Mouse (Mus musculus) kidney, postnatal 10 days (tissue): ENCODE data around the gene Ccdc162.

Experiments
- DNase-seq: peaks from one replicate; pipeline ENCODE4 v3.0.0; 2021; ENCODE audit warnings: mixed read lengths

Gene Ccdc162

DNA sequence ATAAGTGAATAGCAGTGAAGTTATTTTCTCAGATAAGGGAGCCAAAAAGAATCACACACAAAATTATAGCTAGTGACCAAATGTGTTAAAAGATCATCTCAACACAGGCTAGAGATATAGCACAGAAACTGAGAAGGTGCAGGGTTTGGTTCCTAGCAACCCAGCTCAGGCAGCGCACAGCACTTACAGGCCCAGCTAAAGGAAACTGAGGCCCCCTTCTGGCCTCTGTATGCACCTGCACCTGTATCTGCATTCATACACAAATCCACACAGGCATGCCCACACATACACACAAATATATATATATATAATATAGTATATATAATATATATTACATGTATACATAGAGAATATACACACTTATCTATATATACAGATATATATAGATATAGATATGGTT lies 84.4 kb downstream of the Ccdc162 start:
- no peak for DNase-seq

DNA sequence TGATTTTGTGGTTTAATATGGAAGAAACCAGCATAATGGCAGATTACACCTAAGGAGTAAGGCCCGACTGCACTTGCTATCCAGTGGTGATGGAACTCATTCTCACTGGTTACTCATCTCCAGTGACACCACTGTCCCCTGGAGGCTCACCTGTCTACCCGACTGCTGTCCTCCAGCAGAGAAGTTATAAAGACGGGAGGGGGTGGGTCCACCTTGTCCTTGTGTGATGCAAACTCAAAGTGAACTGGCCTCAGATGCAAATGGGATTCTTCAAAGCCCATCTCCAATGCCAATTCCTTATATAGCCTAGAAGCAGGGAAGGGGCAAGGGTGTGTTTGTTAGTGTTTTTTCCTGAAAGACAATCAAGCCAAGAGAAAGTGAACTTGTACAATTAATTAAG lies 89.4 kb downstream of the Ccdc162 start:
- no peak for DNase-seq

DNA sequence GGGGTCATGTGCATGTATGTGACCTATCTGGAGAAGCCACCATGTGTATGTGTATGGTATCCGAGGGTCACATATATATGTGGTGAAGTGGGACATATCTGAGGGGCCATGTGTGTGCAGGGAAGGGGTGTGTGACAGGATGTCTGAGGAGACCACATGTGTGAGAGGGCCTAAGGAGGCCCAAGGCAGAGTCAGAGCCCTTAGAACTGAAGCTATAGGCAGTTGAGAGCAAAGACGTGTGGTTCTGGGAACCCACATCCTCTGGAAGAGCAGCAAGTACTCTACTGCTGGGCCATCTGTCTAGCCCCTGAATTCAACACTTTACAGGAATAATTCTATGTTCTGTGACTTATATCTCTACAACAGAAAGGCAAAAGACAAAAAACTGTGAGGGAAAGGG lies 96.4 kb downstream of the Ccdc162 start:
- DNase-seq = no peak

DNA sequence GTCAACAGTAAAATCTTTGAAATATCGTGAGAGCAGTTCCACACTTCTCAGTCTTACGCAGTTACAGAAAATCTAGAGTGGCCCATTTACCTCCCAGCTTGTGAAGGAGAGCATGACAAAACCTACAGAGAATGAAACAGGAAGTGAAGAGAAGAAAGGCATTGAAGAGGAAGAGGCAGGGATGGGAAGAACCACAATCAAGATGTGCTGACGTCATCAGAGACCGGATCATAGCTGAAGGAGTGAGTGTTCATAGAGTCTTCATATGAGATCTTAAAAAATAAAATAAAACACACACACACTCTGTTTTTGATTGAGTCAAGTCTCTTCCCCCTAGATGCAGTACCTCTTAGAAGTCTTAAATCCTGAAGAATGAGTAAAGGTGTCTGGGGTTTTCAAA lies 100.9 kb downstream of the Ccdc162 start:
- DNase-seq = no peak

DNA sequence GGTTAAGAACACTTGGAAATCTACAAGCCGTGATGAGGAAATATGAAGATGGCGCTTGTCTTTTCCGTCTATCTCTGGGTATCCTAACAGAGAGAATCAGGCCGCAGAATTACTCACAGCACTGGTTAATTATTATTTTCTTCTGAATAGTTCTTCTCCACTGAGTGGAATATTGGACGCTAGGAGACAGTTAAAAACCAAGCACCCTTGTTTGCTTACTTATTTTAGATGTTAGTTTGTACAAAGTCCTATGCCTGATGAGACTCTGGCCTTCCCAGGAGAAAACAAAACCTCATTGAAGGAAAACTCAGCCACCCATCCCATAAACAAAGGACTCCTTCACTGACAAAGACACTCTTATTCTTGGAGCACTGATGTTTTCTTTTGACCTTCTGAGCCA lies 104.5 kb downstream of the Ccdc162 start:
- no peak for DNase-seq

DNA sequence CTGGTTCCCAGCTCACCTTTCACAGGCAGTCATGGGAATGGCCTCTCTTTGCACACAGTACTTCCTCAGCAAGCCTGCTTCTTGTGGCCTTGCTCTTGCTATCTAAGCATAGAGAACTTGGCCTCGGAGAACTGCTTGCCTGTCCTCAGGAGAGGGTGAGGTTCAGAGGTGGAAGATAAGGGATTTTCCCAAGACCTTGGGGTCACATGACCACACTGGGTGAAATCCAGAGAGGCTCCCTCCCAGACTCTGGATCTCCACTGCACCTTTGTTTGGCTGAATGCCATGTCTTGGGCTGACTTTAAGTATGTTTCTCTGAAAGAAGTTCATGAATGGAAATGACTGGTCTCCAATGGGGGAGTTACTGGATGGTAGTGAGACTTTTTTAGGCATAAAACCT lies 107.0 kb downstream of the Ccdc162 start:
- peak; percentile 45 for DNase-seq

DNA sequence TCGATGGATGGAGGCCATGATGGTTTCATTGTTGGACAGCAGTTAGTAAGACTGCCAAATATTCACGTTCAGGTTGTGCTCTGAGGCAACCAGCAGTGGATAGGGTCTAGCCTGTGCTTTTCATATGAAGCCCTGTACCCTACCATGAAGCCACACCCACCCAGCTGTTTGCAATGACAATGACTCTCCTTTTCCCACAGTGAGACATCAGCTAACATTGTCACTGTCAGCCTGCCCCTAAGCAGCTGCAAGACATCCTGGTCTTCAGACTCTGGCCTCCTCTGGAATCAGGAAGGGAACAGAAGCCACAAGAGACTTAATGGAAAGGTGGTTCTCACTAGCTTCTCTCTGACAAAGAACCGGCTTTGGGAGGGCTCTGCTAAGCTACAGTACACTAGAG lies 107.9 kb downstream of the Ccdc162 start:
- no peak for DNase-seq

DNA sequence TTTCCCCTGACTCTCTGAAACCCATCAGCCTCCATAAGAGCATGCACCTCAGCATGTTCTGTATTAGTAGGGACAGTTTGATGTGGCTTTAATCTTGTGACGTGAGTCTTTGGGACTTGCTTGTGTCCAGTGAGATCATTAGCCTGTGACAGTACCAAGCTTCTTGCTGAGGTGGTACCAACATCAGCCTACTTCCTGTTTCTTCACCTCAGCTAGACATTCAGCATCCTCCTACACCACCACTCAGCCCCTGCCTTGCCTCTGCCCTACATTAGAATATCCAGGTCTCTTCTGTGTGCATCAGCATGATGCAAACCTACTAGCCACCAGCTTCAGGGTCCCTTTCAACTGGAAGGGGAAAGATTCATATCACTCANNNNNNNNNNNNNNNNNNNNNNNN lies 113.8 kb downstream of the Ccdc162 start:
- DNase-seq = no peak

DNA sequence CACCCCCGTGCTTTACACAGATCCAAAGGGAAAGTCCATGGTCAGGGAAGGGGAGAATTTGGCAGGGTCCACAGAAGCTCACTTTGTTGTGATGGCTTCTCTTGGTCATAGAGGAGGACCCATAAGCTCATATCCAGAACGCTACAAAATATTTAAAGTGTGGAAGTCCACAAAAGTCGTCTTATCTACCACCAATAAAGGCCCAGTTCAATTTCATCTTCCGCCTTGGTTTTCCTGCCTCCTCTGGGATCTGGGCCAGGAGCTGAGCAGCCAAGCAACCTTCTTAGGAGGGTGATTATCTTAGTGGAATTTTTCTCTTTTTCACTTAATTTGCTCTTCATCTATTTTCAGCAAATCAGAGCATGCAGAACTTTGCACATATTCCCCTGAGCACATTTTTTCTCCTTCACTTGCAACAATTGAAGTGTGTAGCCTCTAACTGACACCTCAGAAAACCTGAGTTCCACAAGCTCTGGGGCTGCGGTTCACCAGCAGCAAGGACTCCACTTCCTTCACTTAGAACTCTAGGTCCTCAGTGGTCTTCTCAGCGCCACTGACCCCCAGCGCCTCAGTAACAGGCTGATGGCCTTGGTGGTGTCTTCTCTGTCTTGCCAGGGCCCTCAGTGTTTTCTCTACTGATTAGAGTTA lies 114.4 kb downstream of the Ccdc162 start:
- no peak for DNase-seq

DNA sequence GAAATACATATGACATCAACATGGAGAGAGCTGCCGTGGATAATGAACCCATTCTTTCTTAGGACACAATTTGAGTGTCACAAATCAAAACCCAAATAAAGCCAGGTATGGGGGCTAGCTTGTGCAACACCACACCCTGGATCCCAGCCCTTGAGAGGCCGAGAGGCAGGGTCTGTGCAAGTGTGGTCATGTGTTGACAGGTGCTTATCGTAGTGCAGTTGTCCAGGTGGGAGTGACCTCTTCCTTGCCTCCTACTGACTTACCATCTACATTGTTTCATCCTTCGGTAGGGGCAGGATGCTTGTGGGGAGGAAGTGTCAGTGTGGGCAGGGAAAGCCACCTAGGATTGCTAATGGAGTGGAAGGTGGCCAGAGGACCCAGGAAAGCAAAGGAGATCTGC lies 115.1 kb downstream of the Ccdc162 start:
- DNase-seq = no peak

DNA sequence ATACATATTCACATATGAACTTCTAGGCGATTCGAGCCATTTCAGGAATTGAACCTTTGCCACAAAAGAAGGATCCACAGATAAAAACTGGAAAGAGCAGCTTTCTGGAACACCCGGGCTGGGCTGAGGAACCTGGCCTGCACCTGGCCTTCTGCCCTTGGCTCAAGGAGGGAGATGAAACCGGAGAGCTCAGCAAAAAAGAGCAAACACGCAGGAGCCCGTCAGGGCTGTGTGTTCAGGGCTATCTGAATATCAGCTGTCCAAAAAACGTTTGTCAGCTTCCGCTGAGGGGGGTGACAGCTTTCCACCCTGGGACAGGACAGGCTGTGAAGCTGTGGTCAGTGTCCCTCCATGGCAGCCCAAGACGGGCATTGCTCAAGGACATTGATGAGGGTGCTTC lies 117.4 kb downstream of the Ccdc162 start:
- no peak for DNase-seq

DNA sequence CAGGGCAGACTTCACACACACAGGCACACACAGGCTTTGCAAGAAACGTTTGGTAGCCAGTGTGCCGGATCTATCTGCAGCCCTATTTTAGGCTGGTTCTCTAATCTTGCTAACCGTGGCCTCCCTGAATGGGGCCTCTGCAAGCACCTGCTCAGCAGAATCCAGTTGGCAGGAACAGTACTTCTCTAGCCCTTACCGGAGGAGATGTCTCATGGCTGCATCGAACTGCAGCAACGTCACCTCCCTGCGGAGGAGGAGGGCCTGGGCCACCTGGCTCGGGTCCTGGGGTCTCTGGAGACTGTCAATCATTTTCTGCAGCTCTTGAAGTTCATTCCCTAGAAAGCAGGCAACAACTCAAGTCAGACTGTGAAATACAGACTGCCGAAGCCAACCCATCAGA lies 118.2 kb downstream of the Ccdc162 start:
- DNase-seq = no peak

DNA sequence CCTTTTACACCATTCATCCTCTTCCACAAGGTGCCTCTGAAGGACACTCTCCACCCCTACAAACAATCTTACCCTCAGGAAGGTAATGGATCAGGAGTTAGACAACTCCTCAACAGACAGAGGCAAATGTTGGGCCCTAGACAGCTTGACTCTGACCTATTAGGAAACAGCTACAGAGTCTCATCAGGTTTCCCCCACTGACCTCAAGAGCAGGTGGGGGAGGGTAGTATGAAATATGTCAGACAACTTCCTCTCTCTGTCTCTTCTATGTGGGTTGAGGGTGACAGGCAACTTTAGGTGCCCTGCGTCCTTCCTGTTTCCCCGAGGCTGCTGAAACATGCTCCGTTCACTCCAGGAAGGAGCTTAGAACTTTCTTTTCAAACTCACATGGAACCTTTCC lies 120.9 kb downstream of the Ccdc162 start:
- DNase-seq = no peak

DNA sequence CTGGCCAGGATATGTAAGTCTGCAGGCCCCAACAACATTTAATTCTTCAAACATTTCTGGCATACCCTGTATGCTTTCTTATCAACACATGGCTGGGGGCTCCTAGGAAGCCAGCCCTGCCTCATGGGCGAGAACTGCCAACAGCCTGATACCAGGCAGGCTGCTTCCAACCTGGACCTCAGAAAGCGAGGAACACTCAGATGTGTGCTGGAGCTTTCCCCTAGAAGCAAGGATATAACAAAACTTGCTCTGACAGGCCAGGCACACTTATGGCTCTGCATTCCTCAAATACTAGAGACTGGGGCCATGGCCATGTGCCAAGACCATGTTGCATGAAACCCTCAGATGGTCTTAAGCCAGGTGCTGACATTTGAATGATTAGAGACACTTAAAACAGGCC lies 121.5 kb downstream of the Ccdc162 start:
- peak; percentile 75 for DNase-seq

DNA sequence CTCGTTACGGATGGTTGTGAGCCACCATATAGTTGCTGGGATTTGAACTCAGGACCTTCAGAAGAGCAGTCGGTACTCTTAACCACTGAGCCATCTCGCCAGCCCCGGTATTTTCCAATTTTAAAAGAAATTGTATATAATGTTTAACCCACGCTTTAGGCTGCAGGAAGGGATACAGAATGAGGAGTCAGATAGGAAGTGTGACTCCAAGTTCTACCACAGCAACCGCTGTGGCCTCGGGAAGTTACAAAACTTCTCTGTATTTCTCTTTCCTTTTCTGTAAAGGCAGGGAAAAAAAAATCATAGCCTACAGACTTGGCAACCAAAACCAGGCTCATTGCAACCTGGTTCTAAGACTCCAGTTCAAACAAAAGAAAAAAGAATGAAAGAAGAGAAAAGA lies 122.0 kb downstream of the Ccdc162 start:
- DNase-seq = no peak

DNA sequence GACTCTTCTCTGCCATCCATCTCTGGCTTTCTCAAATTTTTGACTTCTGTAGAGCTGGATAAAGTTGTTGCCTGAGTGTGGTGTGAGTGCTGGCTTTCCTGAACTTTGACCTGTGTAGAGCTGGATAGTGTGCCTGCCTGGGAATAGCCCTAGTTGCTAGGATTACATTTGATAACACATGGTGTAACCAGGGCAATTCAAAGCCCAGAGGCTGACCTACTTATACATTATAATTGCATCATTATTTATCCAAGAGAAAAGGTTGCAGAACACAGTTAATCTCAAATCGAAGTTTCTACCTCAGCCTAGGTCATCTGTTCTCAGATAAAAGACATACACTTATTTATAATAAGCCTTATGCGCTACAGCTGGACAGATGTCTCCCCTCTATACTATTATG lies 127.8 kb downstream of the Ccdc162 start:
- no peak for DNase-seq

DNA sequence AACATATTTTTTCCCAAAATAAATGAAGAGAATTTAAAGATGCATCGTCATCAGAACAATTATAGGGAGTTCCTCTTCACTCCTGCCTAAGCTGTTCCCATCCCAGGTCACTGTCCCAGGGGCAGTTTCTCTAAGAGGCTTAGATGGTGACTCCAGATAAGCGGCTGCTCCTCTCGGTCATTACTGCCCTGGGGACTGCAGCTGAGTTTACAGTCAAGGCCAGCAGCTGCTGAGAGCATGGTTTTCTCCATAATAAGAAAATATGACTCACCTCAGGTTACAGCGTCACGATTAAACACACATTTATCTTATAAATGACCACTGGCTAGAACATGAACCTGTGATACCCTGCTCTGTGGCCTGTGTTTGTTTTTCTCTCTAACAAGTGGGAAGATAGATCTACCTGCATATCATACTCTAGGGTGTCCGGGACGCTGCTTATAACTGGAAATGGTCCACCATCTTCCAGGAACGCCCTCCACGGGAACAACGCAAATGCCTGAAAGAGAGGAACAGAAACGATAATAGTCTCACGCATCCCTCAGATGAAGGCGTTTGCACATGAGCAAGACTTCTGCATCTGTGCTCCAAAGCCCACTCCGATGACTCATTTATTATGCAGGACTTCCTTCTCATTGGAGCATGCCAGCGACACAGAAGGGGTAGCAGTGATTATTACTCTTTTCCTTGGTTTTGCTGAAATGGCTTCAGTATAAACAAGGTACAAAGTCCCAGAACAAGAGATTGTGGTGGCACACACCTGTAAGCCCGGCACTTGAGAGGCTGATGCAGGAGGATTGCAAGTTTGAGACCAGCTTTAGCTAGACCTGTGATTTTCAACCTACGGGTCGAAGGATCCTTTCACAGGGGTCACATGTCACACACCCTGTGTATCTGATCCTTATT lies 129.2 kb downstream of the Ccdc162 start:
- no peak for DNase-seq

DNA sequence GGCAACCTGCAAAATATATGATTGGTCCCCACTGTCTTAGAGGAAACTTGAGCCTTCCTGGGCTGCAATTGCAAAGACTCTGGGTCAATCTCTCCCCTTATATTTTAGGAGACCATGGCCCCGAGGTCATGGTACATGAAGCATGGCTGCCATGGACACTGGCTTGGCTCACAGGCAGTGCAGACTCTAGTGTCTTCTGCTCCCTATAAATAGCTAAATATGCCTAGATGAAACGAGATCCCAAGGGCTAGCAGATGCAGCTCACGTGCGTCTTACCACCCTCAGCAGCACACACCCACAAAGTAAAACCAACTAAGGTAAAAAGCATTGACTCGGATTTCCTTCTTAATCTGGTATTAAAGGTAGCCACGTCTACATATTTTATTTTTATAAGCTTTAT lies 133.1 kb downstream of the Ccdc162 start:
- DNase-seq = no peak

DNA sequence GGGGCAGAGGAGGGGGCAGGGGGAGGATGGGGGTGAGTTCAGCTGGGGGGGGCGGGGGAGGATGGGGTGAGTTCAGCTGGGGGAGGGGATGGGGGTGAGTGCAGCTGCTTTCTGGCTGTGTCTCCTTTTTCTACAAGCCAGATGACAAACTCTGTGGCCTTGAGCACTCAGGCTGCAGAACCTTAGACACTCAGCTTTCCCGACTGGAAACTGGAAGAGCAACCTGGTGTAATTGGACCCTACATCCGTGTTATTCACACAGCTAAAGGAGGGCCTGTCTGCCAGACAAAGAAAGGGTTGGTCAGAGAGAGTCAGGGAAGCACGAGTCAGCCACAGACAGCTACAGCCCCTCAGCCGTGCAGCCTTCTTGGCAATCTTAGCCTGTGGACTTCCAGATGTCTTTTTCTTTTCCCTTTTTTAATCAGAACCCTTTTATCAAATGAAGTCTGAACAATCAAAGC lies 133.5 kb downstream of the Ccdc162 start:
- no peak for DNase-seq

DNA sequence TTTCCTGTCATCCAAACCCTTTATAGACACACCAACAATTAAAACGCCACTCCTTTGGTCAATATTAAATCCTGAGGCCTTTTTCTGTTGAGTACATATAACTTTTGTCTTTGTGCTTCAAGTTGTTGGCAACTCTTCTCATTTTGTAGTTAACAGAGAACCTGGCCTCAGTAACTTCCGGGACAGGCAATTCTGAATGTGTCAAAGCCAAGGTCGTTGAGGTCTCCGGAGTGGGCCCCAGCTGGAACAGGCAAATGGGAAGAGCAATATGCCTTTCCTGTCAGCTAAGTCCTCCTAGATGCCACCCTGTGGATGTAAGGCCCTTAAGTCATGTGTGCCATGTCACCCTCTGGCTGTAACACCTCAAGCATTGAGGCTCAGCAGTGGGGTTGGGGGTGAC lies 136.0 kb downstream of the Ccdc162 start:
- DNase-seq = no peak

DNA sequence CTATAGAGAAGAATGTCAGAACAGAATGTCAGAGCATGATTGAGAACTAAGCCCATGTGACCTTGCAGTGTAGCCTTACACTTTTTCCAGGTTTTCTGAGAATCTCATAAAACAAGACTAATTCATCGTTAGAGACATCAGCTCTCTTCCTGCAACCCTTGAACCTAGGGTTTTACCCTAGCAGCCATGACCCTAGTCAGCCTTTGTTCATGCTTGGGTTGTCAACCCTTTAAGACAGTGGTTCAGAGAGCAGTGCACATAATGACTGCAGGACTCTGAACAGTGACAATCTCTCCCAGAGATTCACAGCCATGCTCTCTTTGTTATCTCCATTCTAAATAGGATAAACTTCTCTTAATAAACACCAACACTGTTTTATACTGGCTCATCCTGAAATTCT lies 137.9 kb downstream of the Ccdc162 start:
- no peak for DNase-seq

DNA sequence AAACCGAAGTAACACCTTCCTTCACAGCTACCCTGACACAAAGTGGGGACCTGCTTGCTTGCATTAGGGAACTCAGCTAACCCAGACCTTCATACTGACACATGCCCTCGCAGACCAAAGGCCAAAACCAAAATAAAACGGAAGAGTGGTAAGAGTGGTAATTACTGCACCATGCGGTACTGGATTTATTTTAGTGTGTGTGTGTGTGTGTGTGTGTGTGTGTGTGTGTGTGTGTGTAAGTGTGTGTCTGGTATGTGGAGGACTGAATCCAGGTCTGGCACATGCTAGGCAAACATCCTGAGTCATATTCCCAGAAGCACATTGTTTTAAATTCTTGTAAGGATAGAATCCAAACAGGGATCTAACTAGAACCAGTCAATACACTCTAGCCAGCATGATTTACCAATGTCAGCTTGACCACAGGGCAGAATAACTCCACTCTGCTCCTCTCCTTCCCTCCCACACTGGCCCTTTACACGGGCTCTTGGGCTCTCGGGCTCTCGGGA lies 140.1 kb downstream of the Ccdc162 start:
- no peak for DNase-seq

DNA sequence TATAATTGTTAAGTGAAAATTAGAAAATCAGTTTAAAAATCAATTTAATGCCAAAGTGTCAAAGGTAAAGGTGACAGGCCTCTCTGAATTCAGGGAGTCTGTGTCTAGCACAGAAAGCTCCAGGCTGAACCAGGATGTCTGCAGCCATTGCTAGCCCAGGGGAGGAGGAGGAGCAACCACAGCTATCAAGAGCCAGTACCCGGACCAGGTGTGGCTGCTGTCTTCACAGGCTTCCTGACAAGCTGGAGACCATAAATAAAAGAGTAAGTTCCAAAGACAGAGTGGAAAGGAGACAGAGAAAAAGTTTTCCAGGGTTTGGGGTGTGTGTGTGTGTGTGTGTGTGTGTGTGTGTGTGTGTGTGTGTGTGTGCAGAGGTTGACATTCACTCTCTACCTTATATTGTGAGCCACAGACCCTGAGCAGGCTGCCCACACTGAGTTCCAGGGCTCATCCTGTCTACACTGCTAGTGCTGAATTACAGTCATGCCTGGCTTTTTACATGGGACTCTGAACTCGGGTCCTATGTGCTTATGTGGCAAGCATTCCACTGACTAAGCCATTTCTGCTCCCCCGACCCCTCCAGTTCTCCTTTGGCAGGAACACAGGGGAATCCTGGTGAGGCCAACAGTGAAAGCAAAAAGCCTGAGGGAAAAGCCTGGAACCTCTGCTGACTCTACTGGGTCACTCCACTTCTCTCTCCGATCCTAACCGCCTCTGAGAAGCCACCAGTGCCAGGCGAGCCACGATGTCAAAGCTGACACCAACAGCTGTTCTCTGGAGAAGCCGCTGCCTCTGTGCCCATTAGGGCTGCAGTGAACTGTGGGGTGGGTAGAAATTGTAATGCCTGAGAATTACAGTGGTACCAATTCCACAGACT lies 140.7 kb downstream of the Ccdc162 start:
- DNase-seq = peak; percentile 31
